In genomic region chr17:6744871-6745270, GRCm38 (mm10) we compare ENCODE assay signal across 12 mouse cellular contexts. TPM values are rescaled to one million over a fixed set of nuclear protein-coding genes. Genes with fewer than 3 reads are reported as not detected.
DNase-seq lines count a peak whose midpoint lies in the region; ATAC-seq and TF ChIP-seq lines count a peak whose summit lies in the region.
"Had no signal": no experiment of that assay in that cellular context is flagged by ENCODE, and none has a peak within 500 bp of the region (broad histone marks: within the 10 kb centered on the region; RNA-seq: fewer than 3 reads in every experiment).

No protein-coding gene starts in this region.

- peak; percentile 43 for DNase-seq in forebrain, embryonic 11.5 days (ENCODE audit: low spot score)
- no peak for DNase-seq in kidney, postnatal 4 days
- no peak for DNase-seq in left cerebral cortex, postnatal 14 days (ENCODE audit: low spot score in 2 of 2)
- no peak for DNase-seq in left cerebral cortex, adult 8-10 months (ENCODE audit: low spot score in 2 of 2)
- DNase-seq: adrenal gland, postnatal 36 days; gastrocnemius, postnatal 14 days; spleen, adult 18-20 months had no signal

- H3K36me3 ChIP-seq in forebrain, embryonic 11.5 days (ENCODE audit: control insufficient read depth, insufficient read depth, low read length) = no peaks in the 10 kb centered on the region; the same call in 1 of the 2 replicates
- no peaks in the 10 kb centered on the region; the same call in 1 of the 2 replicates for H3K36me3 ChIP-seq in forebrain, embryonic 16.5 days (ENCODE audit: control insufficient read depth, insufficient read depth)
- H3K36me3 ChIP-seq in kidney, embryonic 14.5 days (ENCODE audit: control insufficient read depth, insufficient read depth, low read length) = peaks cover 43% of the 10 kb centered on the region
- H3K36me3 ChIP-seq in E14TG2a.4 (ENCODE audit: insufficient read depth, low read length) = peaks cover 100% of the 10 kb centered on the region
- peaks cover 50% of the 10 kb centered on the region for H3K36me3 ChIP-seq in limb, embryonic 13.5 days

- no peak overlapping the region for H3K4me2 ChIP-seq in forebrain, embryonic 11.5 days (ENCODE audit: low read depth, low read length, severe bottlenecking)
- H3K4me2 ChIP-seq in forebrain, embryonic 16.5 days (ENCODE audit: low read length) = no peak overlapping the region
- no peak overlapping the region for H3K4me2 ChIP-seq in kidney, embryonic 14.5 days (replicated peaks; ENCODE audit: low read depth, low read length)
- H3K4me2 ChIP-seq in limb, embryonic 13.5 days (replicated peaks) = no peak overlapping the region

- no peaks in the 10 kb centered on the region for H3K9me3 ChIP-seq in forebrain, embryonic 11.5 days (ENCODE audit: control insufficient read depth, low read length)
- H3K9me3 ChIP-seq in forebrain, embryonic 16.5 days (ENCODE audit: control insufficient read depth, low read length) = no peaks in the 10 kb centered on the region
- H3K9me3 ChIP-seq in kidney, embryonic 14.5 days (ENCODE audit: control insufficient read depth, low read length) = no peaks in the 10 kb centered on the region
- H3K9me3 ChIP-seq in E14TG2a.4 (ENCODE audit: low read length) = peaks cover 100% of the 10 kb centered on the region
- H3K9me3 ChIP-seq in limb, embryonic 13.5 days = no peaks in the 10 kb centered on the region

- H3K4me1 ChIP-seq in forebrain, embryonic 11.5 days (replicated peaks; ENCODE audit: control insufficient read depth, insufficient read depth, low read length) = peaks cover 17% of the 10 kb centered on the region
- H3K4me1 ChIP-seq in forebrain, embryonic 16.5 days (replicated peaks; ENCODE audit: control insufficient read depth, insufficient read depth, low read length) = peaks cover 39% of the 10 kb centered on the region
- peaks cover 57% of the 10 kb centered on the region for H3K4me1 ChIP-seq in kidney, embryonic 14.5 days (ENCODE audit: control insufficient read depth, insufficient read depth, low read length)
- H3K4me1 ChIP-seq in E14TG2a.4 (replicated peaks; ENCODE audit: low read depth, low read length) = no peaks in the 10 kb centered on the region
- H3K4me1 ChIP-seq in limb, embryonic 13.5 days = peaks cover 63% of the 10 kb centered on the region

- H3K27me3 ChIP-seq in forebrain, embryonic 11.5 days (ENCODE audit: control insufficient read depth, insufficient read depth, low read length) = no peaks in the 10 kb centered on the region
- H3K27me3 ChIP-seq in forebrain, embryonic 16.5 days (replicated peaks; ENCODE audit: control insufficient read depth, insufficient read depth, low read length) = no peaks in the 10 kb centered on the region
- H3K27me3 ChIP-seq in kidney, embryonic 14.5 days (ENCODE audit: control insufficient read depth, insufficient read depth, low read length) = no peaks in the 10 kb centered on the region
- H3K27me3 ChIP-seq in E14TG2a.4 (ENCODE audit: insufficient read depth, low read length) = no peaks in the 10 kb centered on the region
- no peaks in the 10 kb centered on the region for H3K27me3 ChIP-seq in limb, embryonic 13.5 days

- ATAC-seq in forebrain, embryonic 11.5 days (replicated peaks; ENCODE audit: low FRiP score) = no peak
- ATAC-seq in forebrain, embryonic 16.5 days = no peak
- ATAC-seq in kidney, embryonic 14.5 days (ENCODE audit: low FRiP score, low TSS enrichment) = no peak
- no peak for ATAC-seq in limb, embryonic 13.5 days (ENCODE audit: low FRiP score, low read depth)

- no peak for TF ChIP-seq CTCF in E14TG2a.4 (conservative IDR thresholded peaks at IDR 0.05; ENCODE audit: low read length)

- H3K9ac ChIP-seq in forebrain, embryonic 11.5 days (ENCODE audit: low read length) = no peak overlapping the region
- H3K9ac ChIP-seq in forebrain, embryonic 16.5 days (replicated peaks; ENCODE audit: low read depth, low read length) = no peak overlapping the region
- H3K9ac ChIP-seq in kidney, embryonic 14.5 days (ENCODE audit: low read depth, low read length) = peak overlapping the region; percentile 23; the same call in 1 of the 2 replicates
- no peak overlapping the region for H3K9ac ChIP-seq in limb, embryonic 13.5 days

- no peak overlapping the region for H3K4me3 ChIP-seq in forebrain, embryonic 11.5 days (ENCODE audit: low read depth, low read length)
- H3K4me3 ChIP-seq in forebrain, embryonic 16.5 days (replicated peaks; ENCODE audit: low read length) = no peak overlapping the region
- H3K4me3 ChIP-seq in kidney, embryonic 14.5 days (ENCODE audit: low read length) = no peak overlapping the region
- peak overlapping the region; percentile 26 for H3K4me3 ChIP-seq in E14TG2a.4 (replicated peaks; ENCODE audit: low read length)
- no peak overlapping the region for H3K4me3 ChIP-seq in limb, embryonic 13.5 days

- intact Hi-C loops in left cerebral cortex, postnatal 14 days (cut with DNase I) = no loop called here

- H3K27ac ChIP-seq in forebrain, embryonic 11.5 days (ENCODE audit: low read depth, low read length) = no peak overlapping the region
- no peak overlapping the region for H3K27ac ChIP-seq in forebrain, embryonic 16.5 days (ENCODE audit: low read length)
- H3K27ac ChIP-seq in kidney, embryonic 14.5 days (ENCODE audit: low read depth, low read length) = peak overlapping the region; percentile 78; the same call in 1 of the 2 replicates
- H3K27ac ChIP-seq in limb, embryonic 13.5 days = peak overlapping the region; percentile 39; the same call in 1 of the 2 replicates
- H3K27ac ChIP-seq: macrophage had no signal

- WGBS in forebrain, embryonic 11.5 days = 91% methylated on average over 14 of the region's 14 CpGs
- 87% methylated on average over 14 of the region's 14 CpGs for WGBS in forebrain, embryonic 16.5 days
- WGBS in kidney, embryonic 14.5 days = 70% methylated on average over 14 of the region's 14 CpGs
- WGBS in limb, embryonic 13.5 days = 85% methylated on average over 14 of the region's 14 CpGs

RNA-seq across cellular contexts. Expression of gene Ezr, which starts 37.7 kb away (rescaled TPM):
- 122 and 135 TPM in 2 replicates for polyA plus RNA-seq in forebrain, embryonic 11.5 days (2014; fragmentation: Nextera tagmentation; extraction: Ambion mirVana)
- polyA plus RNA-seq in forebrain, embryonic 16.5 days (2015; fragmentation: Nextera tagmentation; extraction: Ambion mirVana) = 100 and 127 TPM in 2 replicates
- 96.7 and 158 TPM in 2 replicates for polyA plus RNA-seq in kidney, embryonic 14.5 days (2014; fragmentation: Nextera tagmentation; extraction: Ambion mirVana)
- polyA plus RNA-seq in limb, embryonic 13.5 days (2015; fragmentation: Nextera tagmentation; extraction: Ambion mirVana) = 47.5 and 51.9 TPM in 2 replicates
- 10 to 100 TPM; 43.6 to 47.9 TPM for total RNA-seq in left cerebral cortex, postnatal 14 days (2021)
- 10 to 100 TPM; 37.9 to 48.8 (median 40.2) TPM for total RNA-seq in left cerebral cortex, adult 8-10 months (2022)

Comparison
In these comparisons a context has a peak if more than half of its experiments do, and no peak if none do; other contexts are left out.
1. H3K27ac ChIP-seq: peak in kidney, embryonic 14.5 days (single experiment) and limb, embryonic 13.5 days (single experiment); none in forebrain, embryonic 11.5 days (single experiment) and forebrain, embryonic 16.5 days (single experiment).